Mouse (Mus musculus) heart, adult 2 months (tissue): ENCODE measurements at regions not wholly inside any gene's neighbourhood (a gene's known extent, or its start where the extent isn't known, plus 50 kb on each side); places are given as distances from the start of the nearest gene placed in this dataset.

Experiments used
- CTCF ChIP-seq: fragments of 200-600 bp; IDR thresholded peaks from 2 replicates; pipeline ENCODE4 v1.8.1; 2022; ENCODE audit warnings: antibody characterized with exemption, mild to moderate bottlenecking, moderate library complexity
- POLR2A ChIP-seq: fragments of 200-500 bp; IDR thresholded peaks from 2 replicates; pipeline ENCODE4 v1.6.1; 2011; ENCODE audit warnings: mild to moderate bottlenecking, low read depth, low read length, control low read depth; ENCODE audit not compliant: insufficient read depth

DNA sequence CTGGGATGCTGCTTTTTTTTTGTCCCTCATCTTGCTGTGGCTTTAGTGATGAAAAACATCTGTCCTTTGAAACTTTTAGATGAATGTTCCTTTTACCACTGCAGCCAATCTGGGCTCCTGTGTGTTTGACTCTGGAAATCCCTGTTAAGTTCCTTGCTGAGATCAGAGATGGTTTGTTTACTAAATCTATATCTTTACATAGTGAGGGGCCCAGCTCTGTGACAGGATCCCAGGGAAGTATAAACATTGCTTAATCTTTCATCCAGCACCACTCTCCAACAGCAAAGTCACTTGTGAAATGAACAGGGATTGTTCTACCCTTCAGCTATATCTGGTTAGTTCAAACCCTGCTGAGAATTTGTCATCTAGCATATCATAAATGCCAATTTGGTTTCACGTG is 501.8 kb downstream of the Fat4 start:
- TF ChIP-seq CTCF (no peak), POLR2A (no peak)
